Mouse (Mus musculus) liver, embryonic 14.5 days (tissue): ENCODE data around the gene Srrm1. TPM values are rescaled to one million over a fixed set of nuclear protein-coding genes. Genes with fewer than 3 reads are reported as not detected.
A peak's percentile ranks its signal among the peaks of the same experiment; 100 is the strongest.

Experiments used
- ATAC-seq: fragments of 200-750 bp; cut with Nextera tagmentation; 2 replicates; pipeline ENCODE4 v1.8.0; 2017; ENCODE audit warnings: moderate number of reproducible peaks, mild to moderate bottlenecking, moderate library complexity; ENCODE audit not compliant: insufficient read depth
- DNase-seq, 3 experiments: peaks; one replicate each; pipeline ENCODE4 v3.0.0-alpha.2; 2012 to 2013; ENCODE audit warnings: low read depth in 3 of 3, low spot score in 3 of 3
- H3K27ac ChIP-seq: fragments of 300-500 bp; sonication (generic); 2 replicates; pipeline ENCODE4 v1.5.1; 2014; ENCODE audit warnings: moderate library complexity, mild to moderate bottlenecking, control low read depth, inconsistent platforms
- H3K27me3 ChIP-seq: fragments of 300-500 bp; sonication (generic); 2 replicates; pipeline ENCODE4 v1.6.1; 2014; ENCODE audit warnings: mild to moderate bottlenecking, low read length, moderate library complexity; ENCODE audit not compliant: control insufficient read depth, insufficient read depth
- H3K36me3 ChIP-seq: fragments of 300-500 bp; sonication (generic); replicated peaks from 2 replicates; pipeline ENCODE4 v1.6.1; 2014; ENCODE audit warnings: low read depth; ENCODE audit not compliant: control insufficient read depth, insufficient read depth
- H3K4me1 ChIP-seq, 2 experiments: fragments of 200-500 bp in 1 of 2; fragments of 300-500 bp in 1 of 2; sonication (generic) in 1 of 2; replicated peaks; 2 replicates each; pipeline ENCODE4 v1.6.1; 2012 to 2014; ENCODE audit warnings: antibody characterized with exemption in 1 of 2, inconsistent platforms in 1 of 2, low read length in 1 of 2; ENCODE audit not compliant: control insufficient read depth in 2 of 2, insufficient read depth in 2 of 2
- H3K4me2 ChIP-seq: fragments of 300-500 bp; sonication (generic); 2 replicates; pipeline ENCODE4 v1.6.1; 2014; ENCODE audit warnings: low read depth, mild to moderate bottlenecking, control low read depth, moderate library complexity
- H3K4me3 ChIP-seq, 2 experiments: fragments of 200-500 bp in 1 of 2; fragments of 300-500 bp in 1 of 2; sonication (generic) in 1 of 2; 2 replicates each; pipeline ENCODE4 v1.5.1; 2012 to 2014; ENCODE audit warnings: low read depth in 2 of 2, low read length in 2 of 2, mild to moderate bottlenecking in 2 of 2, control low read depth in 1 of 2, inconsistent platforms in 1 of 2, moderate library complexity in 1 of 2; ENCODE audit not compliant: insufficient read depth in 1 of 2
- H3K9ac ChIP-seq: fragments of 300-500 bp; sonication (generic); replicated peaks from 2 replicates; pipeline ENCODE4 v1.6.1; 2014; ENCODE audit warnings: mild to moderate bottlenecking, control low read depth, moderate library complexity
- H3K9me3 ChIP-seq: fragments of 300-500 bp; sonication (generic); 2 replicates; pipeline ENCODE4 v1.6.1; 2016; ENCODE audit warnings: low read length, mixed read lengths; ENCODE audit not compliant: control insufficient read depth
- CTCF ChIP-seq: IDR thresholded peaks from 2 replicates; pipeline ENCODE4 v1.5.1; 2016; ENCODE audit warnings: antibody characterized with exemption, low read depth, control low read depth
- EP300 ChIP-seq: IDR thresholded peaks from 2 replicates; pipeline ENCODE4 v1.6.1; 2016; ENCODE audit warnings: antibody characterized with exemption, low read depth
- WGBS: fragments of 180-500 bp; shearing (Covaris S2); extraction: QIAGEN DNeasy Blood & Tissue Kit; methylation state at CpG from one replicate; pipeline ENCODE4 v1.1.7; 2014; ENCODE audit not compliant: insufficient replicate concordance; 5-methylcytosine and 5-hydroxymethylcytosine counted together
- polyA plus RNA-seq, 2 experiments: library from polyadenylated mRNA; depleted of rRNA in 1 of 2; stranded (reverse) in 1 of 2; unstranded in 1 of 2; fragments of >200 nt; fragmentation: Nextera tagmentation in 1 of 2; extraction: Ambion mirVana in 1 of 2; gene quantifications; 2 replicates each; pipeline versions ENCODE4 v1.2.1 to v1.2.3; 2012 to 2014

Srrm1 gene
- polyA plus RNA-seq, 2 experiments = 43.6 to 94.8 TPM

GRCm38 (mm10) chr4:135301166-135301565 is 52.0 kb downstream of the Srrm1 start:
- Histone ChIP-seq H3K4me1 (peaks cover 8 to 21% of the 10 kb centered on the region in 2 experiments; a peak in 3 of 4 replicates), H3K4me3 (no peak overlapping the region), H3K9me3 (no peaks in the 10 kb centered on the region), H3K9ac (no peak overlapping the region), H3K27ac (no peak overlapping the region), H3K4me2 (no peak overlapping the region), H3K27me3 (no peaks in the 10 kb centered on the region), H3K36me3 (no peaks in the 10 kb centered on the region)
- ATAC-seq (no peak), DNase-seq (no peak)
- WGBS = 74% methylated on average over 3 of the region's 3 CpGs
- TF ChIP-seq EP300 (no peak), CTCF (no peak)

GRCm38 (mm10) chr4:135300248-135301041 is 52.7 kb downstream of the Srrm1 start:
- H3K36me3 ChIP-seq = no peaks in the 10 kb centered on the region
- H3K4me3 ChIP-seq = no peak overlapping the region
- no peaks in the 10 kb centered on the region for H3K9me3 ChIP-seq
- no peak overlapping the region for H3K9ac ChIP-seq
- no peak for DNase-seq
- H3K27me3 ChIP-seq = no peaks in the 10 kb centered on the region
- H3K4me1 ChIP-seq = peaks cover 8 to 21% of the 10 kb centered on the region in 2 experiments; a peak in 3 of 4 replicates
- 79% methylated on average over 26 of the region's 26 CpGs for WGBS
- TF ChIP-seq EP300 (no peak), CTCF (no peak)
- no peak overlapping the region for H3K27ac ChIP-seq
- no peak; the same call in 1 of the 2 replicates for ATAC-seq
- H3K4me2 ChIP-seq = no peak overlapping the region

GRCm38 (mm10) chr4:135298680-135299079 is 54.4 kb downstream of the Srrm1 start:
- no peak for TF ChIP-seq EP300
- TF ChIP-seq CTCF = no peak
- Histone ChIP-seq H3K27me3 (no peaks in the 10 kb centered on the region), H3K4me2 (no peak overlapping the region), H3K9ac (no peak overlapping the region), H3K4me1 (peaks cover 8 to 21% of the 10 kb centered on the region in 2 experiments; a peak in 3 of 4 replicates), H3K9me3 (no peaks in the 10 kb centered on the region), H3K4me3 (no peak overlapping the region), H3K36me3 (no peaks in the 10 kb centered on the region), H3K27ac (no peak overlapping the region)
- WGBS = 77% methylated on average over 10 of the region's 10 CpGs
- DNase-seq (no peak), ATAC-seq (no peak)

GRCm38 (mm10) chr4:135297931-135298546 is 55.1 kb downstream of the Srrm1 start:
- no peak for DNase-seq
- H3K4me1 ChIP-seq = peaks cover 8 to 21% of the 10 kb centered on the region in 2 experiments; a peak in 3 of 4 replicates
- TF ChIP-seq CTCF (no peak), EP300 (no peak)
- no peak; the same call in 1 of the 2 replicates for ATAC-seq
- WGBS = 66% methylated on average over 15 of the region's 15 CpGs
- H3K9me3 ChIP-seq = no peaks in the 10 kb centered on the region
- no peak overlapping the region for H3K9ac ChIP-seq
- H3K4me3 ChIP-seq = no peak overlapping the region
- H3K4me2 ChIP-seq = no peak overlapping the region
- H3K27me3 ChIP-seq = no peaks in the 10 kb centered on the region
- H3K36me3 ChIP-seq = no peaks in the 10 kb centered on the region
- H3K27ac ChIP-seq = no peak overlapping the region

GRCm38 (mm10) chr4:135297146-135297545 is 56.0 kb downstream of the Srrm1 start:
- Histone ChIP-seq H3K4me3 (no peak overlapping the region), H3K27ac (no peak overlapping the region), H3K27me3 (no peaks in the 10 kb centered on the region), H3K4me1 (peaks cover 12 to 23% of the 10 kb centered on the region in 2 experiments), H3K36me3 (no peaks in the 10 kb centered on the region), H3K9ac (no peak overlapping the region), H3K9me3 (no peaks in the 10 kb centered on the region), H3K4me2 (no peak overlapping the region)
- TF ChIP-seq CTCF (no peak), EP300 (no peak)
- DNase-seq = no peak
- 70% methylated on average over 7 of the region's 7 CpGs for WGBS
- peak; percentile 40; the same call in 1 of the 2 replicates for ATAC-seq
